Mouse (Mus musculus): ENCODE measurements around the gene Tmem192. TPM values are rescaled to one million over a fixed set of nuclear protein-coding genes. Genes with fewer than 3 reads are reported as not detected.

Gene Tmem192
- polyA plus RNA-seq, 1 experiment from 2014 or later: 11.4 TPM

GRCm38 (mm10) chr8:64925762-64926161 lies 21.2 kb upstream of the Tmem192 start:
- 64% methylated on average over 4 of the region's 4 CpGs for WGBS (ENCODE audit: insufficient replicate concordance)
- Histone ChIP-seq H3K4me1 (ENCODE audit: control insufficient read depth, low read depth, low read length) (no peaks in the 10 kb centered on the region), H3K4me2 (ENCODE audit: low read depth, low read length) (no peak overlapping the region), H3K9ac (ENCODE audit: low read depth, low read length) (no peak overlapping the region), H3K27me3 (ENCODE audit: control insufficient read depth, insufficient read depth, low read depth, low read length) (no peaks in the 10 kb centered on the region), H3K36me3 (ENCODE audit: control insufficient read depth, insufficient read depth) (no peaks in the 10 kb centered on the region), H3K27ac (ENCODE audit: low read length) (no peak overlapping the region), H3K9me3 (replicated peaks; ENCODE audit: control insufficient read depth, low read length) (no peaks in the 10 kb centered on the region), H3K4me3 (ENCODE audit: low read depth, low read length) (no peak overlapping the region)
- no peak for ATAC-seq (ENCODE audit: low read depth)

GRCm38 (mm10) chr8:64926355-64926754 lies 20.6 kb upstream of the Tmem192 start:
- H3K36me3 ChIP-seq (ENCODE audit: control insufficient read depth, insufficient read depth): no peaks in the 10 kb centered on the region
- no peaks in the 10 kb centered on the region for H3K27me3 ChIP-seq (ENCODE audit: control insufficient read depth, insufficient read depth, low read depth, low read length)
- 38% methylated on average over 3 of the region's 3 CpGs for WGBS (ENCODE audit: insufficient replicate concordance)
- H3K9ac ChIP-seq (ENCODE audit: low read depth, low read length): no peak overlapping the region
- no peak overlapping the region for H3K4me3 ChIP-seq (ENCODE audit: low read depth, low read length)
- H3K9me3 ChIP-seq (replicated peaks; ENCODE audit: control insufficient read depth, low read length): no peaks in the 10 kb centered on the region
- no peak for ATAC-seq (ENCODE audit: low read depth)
- no peak overlapping the region for H3K4me2 ChIP-seq (ENCODE audit: low read depth, low read length)
- no peak overlapping the region for H3K27ac ChIP-seq (ENCODE audit: low read length)
- H3K4me1 ChIP-seq (ENCODE audit: control insufficient read depth, low read depth, low read length): no peaks in the 10 kb centered on the region

- H3K4me2 ChIP-seq (ENCODE audit: low read depth, low read length): no peak overlapping the region
- no peak overlapping the region for H3K9ac ChIP-seq (ENCODE audit: low read depth, low read length)
- H3K27me3 ChIP-seq (ENCODE audit: control insufficient read depth, insufficient read depth, low read depth, low read length): no peaks in the 10 kb centered on the region
- no peaks in the 10 kb centered on the region for H3K9me3 ChIP-seq (replicated peaks; ENCODE audit: control insufficient read depth, low read length)
- no peak for ATAC-seq (ENCODE audit: low read depth)
- no peak overlapping the region for H3K27ac ChIP-seq (ENCODE audit: low read length)
- no peaks in the 10 kb centered on the region for H3K4me1 ChIP-seq (ENCODE audit: control insufficient read depth, low read depth, low read length)
- no peaks in the 10 kb centered on the region for H3K36me3 ChIP-seq (ENCODE audit: control insufficient read depth, insufficient read depth)
- WGBS (ENCODE audit: insufficient replicate concordance): 68% methylated on average over 6 of the region's 6 CpGs
- no peak overlapping the region for H3K4me3 ChIP-seq (ENCODE audit: low read depth, low read length)
These were observed 18.0 kb upstream of the Tmem192 start for GRCm38 (mm10) chr8:64928938-64929337.

- Histone ChIP-seq H3K9me3 (replicated peaks; ENCODE audit: control insufficient read depth, low read length) (no peaks in the 10 kb centered on the region), H3K36me3 (ENCODE audit: control insufficient read depth, insufficient read depth) (no peaks in the 10 kb centered on the region), H3K4me1 (ENCODE audit: control insufficient read depth, low read depth, low read length) (no peaks in the 10 kb centered on the region), H3K27ac (ENCODE audit: low read length) (no peak overlapping the region), H3K27me3 (ENCODE audit: control insufficient read depth, insufficient read depth, low read depth, low read length) (no peaks in the 10 kb centered on the region), H3K9ac (ENCODE audit: low read depth, low read length) (no peak overlapping the region), H3K4me2 (ENCODE audit: low read depth, low read length) (no peak overlapping the region), H3K4me3 (ENCODE audit: low read depth, low read length) (no peak overlapping the region)
- 57% methylated on average over 3 of the region's 3 CpGs for WGBS (ENCODE audit: insufficient replicate concordance)
- no peak for ATAC-seq (ENCODE audit: low read depth)
These were observed 12.0 kb upstream of the Tmem192 start for GRCm38 (mm10) chr8:64934997-64935396.

GRCm38 (mm10) chr8:64941019-64941418 lies 6.0 kb upstream of the Tmem192 start:
- H3K36me3 ChIP-seq (ENCODE audit: control insufficient read depth, insufficient read depth): no peaks in the 10 kb centered on the region
- 62% methylated on average over 8 of the region's 8 CpGs for WGBS (ENCODE audit: insufficient replicate concordance)
- H3K9me3 ChIP-seq (replicated peaks; ENCODE audit: control insufficient read depth, low read length): no peaks in the 10 kb centered on the region
- no peak overlapping the region for H3K27ac ChIP-seq (ENCODE audit: low read length)
- no peaks in the 10 kb centered on the region; the same call in 1 of the 2 replicates for H3K27me3 ChIP-seq (ENCODE audit: control insufficient read depth, insufficient read depth, low read depth, low read length)
- H3K4me1 ChIP-seq (ENCODE audit: control insufficient read depth, low read depth, low read length): no peaks in the 10 kb centered on the region
- ATAC-seq (ENCODE audit: low read depth): no peak
- no peak overlapping the region for H3K9ac ChIP-seq (ENCODE audit: low read depth, low read length)
- H3K4me3 ChIP-seq (ENCODE audit: low read depth, low read length): no peak overlapping the region
- H3K4me2 ChIP-seq (ENCODE audit: low read depth, low read length): no peak overlapping the region

- H3K27me3 ChIP-seq (ENCODE audit: control insufficient read depth, insufficient read depth, low read depth, low read length): no peaks in the 10 kb centered on the region; the same call in 1 of the 2 replicates
- WGBS (ENCODE audit: insufficient replicate concordance): 12% methylated on average over 9 of the region's 9 CpGs
These were observed 5.5 kb upstream of the Tmem192 start for GRCm38 (mm10) chr8:64941495-64941894.

GRCm38 (mm10) chr8:64942946-64943345 lies 4.0 kb upstream of the Tmem192 start:
- Histone ChIP-seq H3K4me2 (ENCODE audit: low read depth, low read length) (no peak overlapping the region), H3K27ac (ENCODE audit: low read length) (no peak overlapping the region), H3K36me3 (ENCODE audit: control insufficient read depth, insufficient read depth) (no peaks in the 10 kb centered on the region), H3K9ac (ENCODE audit: low read depth, low read length) (no peak overlapping the region), H3K9me3 (replicated peaks; ENCODE audit: control insufficient read depth, low read length) (no peaks in the 10 kb centered on the region), H3K4me1 (ENCODE audit: control insufficient read depth, low read depth, low read length) (no peaks in the 10 kb centered on the region; the same call in 1 of the 2 replicates), H3K4me3 (ENCODE audit: low read depth, low read length) (no peak overlapping the region), H3K27me3 (ENCODE audit: control insufficient read depth, insufficient read depth, low read depth, low read length) (no peaks in the 10 kb centered on the region; the same call in 1 of the 2 replicates)
- ATAC-seq (ENCODE audit: low read depth): no peak
- WGBS (ENCODE audit: insufficient replicate concordance): 28% methylated on average over 5 of the region's 5 CpGs

More at GRCm38 (mm10) chr8:64941495-64941894, 5.5 kb upstream of the Tmem192 start:
- Histone ChIP-seq H3K4me2 (ENCODE audit: low read depth, low read length) (no peak overlapping the region), H3K9ac (ENCODE audit: low read depth, low read length) (no peak overlapping the region), H3K4me3 (ENCODE audit: low read depth, low read length) (no peak overlapping the region), H3K4me1 (ENCODE audit: control insufficient read depth, low read depth, low read length) (no peaks in the 10 kb centered on the region), H3K27ac (ENCODE audit: low read length) (no peak overlapping the region), H3K9me3 (replicated peaks; ENCODE audit: control insufficient read depth, low read length) (no peaks in the 10 kb centered on the region), H3K36me3 (ENCODE audit: control insufficient read depth, insufficient read depth) (no peaks in the 10 kb centered on the region)
- ATAC-seq (ENCODE audit: low read depth): no peak

GRCm38 (mm10) chr8:64944831-64945230 lies 2.2 kb upstream of the Tmem192 start:
- H3K4me2 ChIP-seq (ENCODE audit: low read depth, low read length): no peak overlapping the region
- no peaks in the 10 kb centered on the region; the same call in 1 of the 2 replicates for H3K4me1 ChIP-seq (ENCODE audit: control insufficient read depth, low read depth, low read length)
- no peaks in the 10 kb centered on the region; the same call in 1 of the 2 replicates for H3K27me3 ChIP-seq (ENCODE audit: control insufficient read depth, insufficient read depth, low read depth, low read length)
- no peak for ATAC-seq (ENCODE audit: low read depth)
- H3K4me3 ChIP-seq (ENCODE audit: low read depth, low read length): no peak overlapping the region
- H3K27ac ChIP-seq (ENCODE audit: low read length): no peak overlapping the region
- H3K9me3 ChIP-seq (replicated peaks; ENCODE audit: control insufficient read depth, low read length): no peaks in the 10 kb centered on the region
- 20% methylated on average over 5 of the region's 5 CpGs for WGBS (ENCODE audit: insufficient replicate concordance)
- no peaks in the 10 kb centered on the region for H3K36me3 ChIP-seq (ENCODE audit: control insufficient read depth, insufficient read depth)
- no peak overlapping the region for H3K9ac ChIP-seq (ENCODE audit: low read depth, low read length)

GRCm38 (mm10) chr8:64945606-64946005 lies 1.4 kb upstream of the Tmem192 start:
- ATAC-seq (ENCODE audit: low read depth): no peak
- H3K4me2 ChIP-seq (ENCODE audit: low read depth, low read length): no peak overlapping the region
- no peaks in the 10 kb centered on the region; the same call in 1 of the 2 replicates for H3K27me3 ChIP-seq (ENCODE audit: control insufficient read depth, insufficient read depth, low read depth, low read length)
- H3K36me3 ChIP-seq (ENCODE audit: control insufficient read depth, insufficient read depth): no peaks in the 10 kb centered on the region
- no peaks in the 10 kb centered on the region; the same call in 1 of the 2 replicates for H3K4me1 ChIP-seq (ENCODE audit: control insufficient read depth, low read depth, low read length)
- H3K4me3 ChIP-seq (ENCODE audit: low read depth, low read length): no peak overlapping the region
- no peaks in the 10 kb centered on the region for H3K9me3 ChIP-seq (replicated peaks; ENCODE audit: control insufficient read depth, low read length)
- no peak overlapping the region for H3K27ac ChIP-seq (ENCODE audit: low read length)
- no peak overlapping the region for H3K9ac ChIP-seq (ENCODE audit: low read depth, low read length)
- WGBS (ENCODE audit: insufficient replicate concordance): 45% methylated on average over 7 of the region's 7 CpGs

Data from liver, embryonic 16.5 days (tissue).